Mouse (Mus musculus) liver, embryonic 14.5 days (tissue): ENCODE measurements around the gene Igsf21.

Source experiments
- CTCF ChIP-seq: IDR thresholded peaks from 2 replicates; pipeline ENCODE4 v1.5.1; 2016; ENCODE audit warnings: antibody characterized with exemption, low read depth, control low read depth
- EP300 ChIP-seq: IDR thresholded peaks from 2 replicates; pipeline ENCODE4 v1.6.1; 2016; ENCODE audit warnings: antibody characterized with exemption, low read depth

- TF ChIP-seq EP300 (no peak), CTCF (no peak)
Measured at GRCm38 (mm10) chr4:140128116-140128515, 118.5 kb downstream of the Igsf21 start.
